Mouse (Mus musculus) mouse embryonic stem cell (cell line): ENCODE measurements around the gene Olfr522.

Source experiments
- in situ Hi-C, 2 experiments: fragments of 300-500 bp; cut with MboI; formaldehyde crosslinking; loops; 1 replicate in 1 of 2; 3 replicates in 1 of 2; pipeline ENCODE4 v1.14.3; 2019 to 2020; ENCODE audit warnings: low sequenced_read_pairs in 2 of 2, low pct_unique_long_range_greater_than_20kb in 1 of 2, mixed read lengths in 1 of 2; ENCODE audit not compliant: unreplicated experiment in 1 of 2

Olfr522 gene

DNA sequence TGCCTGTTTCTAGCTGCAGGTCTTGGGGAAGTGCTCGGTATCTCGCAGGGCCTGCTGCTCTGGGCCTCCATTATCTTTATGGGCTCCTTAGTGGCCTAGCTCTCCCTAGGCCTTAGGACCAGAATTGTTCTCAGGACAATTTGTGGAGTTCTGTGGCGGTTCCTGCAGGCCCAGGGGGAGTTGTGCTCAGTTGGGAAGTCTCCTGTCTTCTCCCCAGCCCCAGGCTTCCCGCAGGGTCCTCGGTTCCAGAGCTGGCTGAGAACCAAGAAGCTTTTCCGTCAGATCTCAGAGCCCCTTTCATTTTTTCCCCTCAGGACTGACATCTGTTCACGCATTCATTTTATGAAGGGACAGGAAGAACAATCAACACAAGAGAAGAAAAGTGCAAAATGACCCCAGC is at the start of gene Olfr522:
Olfr522 (minus strand) TSS at position 101 of the 400 bp plus-strand sequence.
- in situ Hi-C loops = no loop called here

DNA sequence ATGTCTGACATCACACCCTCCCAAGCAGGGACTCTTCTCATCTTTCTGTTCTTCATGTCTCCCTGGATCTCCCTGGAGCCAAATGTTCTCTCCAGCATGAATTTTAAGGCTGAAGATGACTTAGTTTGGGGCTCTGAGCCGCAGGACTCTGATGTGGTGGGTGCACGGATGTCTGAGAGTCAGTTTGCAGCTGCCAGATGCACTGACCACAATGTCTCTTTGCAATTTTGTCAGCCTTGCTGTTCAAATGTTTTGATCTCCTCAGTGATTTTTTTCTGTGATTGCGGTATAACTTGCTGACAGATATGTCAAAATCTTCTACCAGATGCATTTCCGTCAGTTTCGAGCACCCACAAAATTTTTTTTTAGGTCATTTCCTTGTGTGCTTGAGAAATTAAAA is 49.3 kb upstream of the Olfr522 start:
- in situ Hi-C loops = no loop called here

DNA sequence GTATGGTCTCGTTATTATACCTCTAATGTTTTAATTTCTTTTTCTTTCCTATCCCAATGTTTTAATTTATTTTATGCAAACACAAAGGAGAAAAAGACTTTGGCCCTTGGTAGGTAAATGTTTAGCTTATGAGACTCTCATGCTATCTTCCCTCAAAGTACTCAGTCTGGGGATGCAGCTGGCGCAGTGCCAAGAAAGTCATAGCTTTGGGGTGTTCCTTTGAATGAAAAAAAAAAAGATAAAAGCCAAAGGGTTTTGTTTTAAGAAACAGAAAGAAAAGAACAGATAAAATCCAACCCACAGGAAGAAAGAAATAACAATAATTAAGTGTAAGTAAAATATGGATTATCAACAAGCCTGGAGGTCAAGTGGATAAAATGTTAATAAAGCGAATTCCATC is 44.1 kb upstream of the Olfr522 start:
- in situ Hi-C loops = no loop called here

DNA sequence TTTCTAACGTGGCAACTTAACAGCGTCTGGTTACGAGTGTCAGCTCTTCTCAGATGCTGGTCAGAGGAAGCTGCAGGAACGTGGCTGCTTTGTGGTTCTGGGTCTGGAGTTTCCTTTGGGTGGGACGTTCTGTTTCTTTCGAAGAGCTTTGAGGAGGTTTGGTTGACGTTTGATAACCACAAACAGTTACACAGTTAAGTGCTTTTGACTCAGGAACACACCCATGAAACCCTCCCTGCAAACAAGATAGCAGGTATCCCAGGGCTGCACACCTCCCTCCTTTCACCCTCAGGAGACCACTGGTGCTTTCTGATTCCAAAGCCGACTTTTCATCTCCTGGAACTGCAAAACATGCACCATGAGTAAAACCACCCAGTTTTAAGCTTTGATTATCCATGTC is 43.6 kb upstream of the Olfr522 start:
- in situ Hi-C loops = no loop called here

DNA sequence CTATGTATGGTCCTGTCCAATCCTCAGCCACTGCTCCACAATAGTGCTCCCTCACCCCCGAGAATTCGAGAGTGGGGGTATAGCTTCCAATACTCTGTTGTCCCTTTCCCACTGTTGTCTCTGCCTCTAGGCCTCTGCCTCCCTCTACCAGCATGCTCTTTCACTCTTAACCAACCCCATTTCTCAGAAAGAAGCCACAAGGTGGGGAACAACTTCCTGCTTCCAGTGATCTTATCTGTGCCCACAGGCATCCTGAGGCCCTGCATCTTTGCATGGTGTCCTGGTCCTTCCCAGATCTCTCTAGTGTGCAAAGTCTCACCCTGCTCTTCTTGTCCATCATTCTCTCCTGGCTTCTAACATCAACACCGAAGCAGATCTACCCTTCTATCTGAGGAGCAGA is 42.3 kb upstream of the Olfr522 start:
- in situ Hi-C loops = no loop called here

DNA sequence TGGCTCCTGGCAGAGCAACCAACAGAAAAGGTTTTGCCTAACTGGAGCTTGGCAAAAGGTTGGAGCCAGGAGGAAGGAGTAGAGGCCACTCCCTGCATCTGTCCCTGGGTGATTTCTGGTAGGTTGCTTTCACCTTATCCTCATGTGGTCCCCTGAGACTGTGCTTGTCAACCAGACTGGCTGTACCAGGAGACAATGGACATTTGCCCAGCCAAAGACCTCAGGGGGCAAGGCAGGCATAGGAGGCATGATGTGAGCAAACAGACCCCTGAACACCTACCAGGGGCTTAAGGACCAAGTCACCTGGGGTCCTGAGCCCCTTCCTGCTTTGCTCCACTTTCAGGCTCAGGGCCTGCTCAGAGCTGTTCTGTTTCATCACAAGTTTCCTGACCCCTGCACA is 41.3 kb upstream of the Olfr522 start, which contains the start of gene Olfr524:
Olfr524 (minus strand) TSS at position 101 of the 400 bp plus-strand sequence.
- in situ Hi-C loops = no loop called here

DNA sequence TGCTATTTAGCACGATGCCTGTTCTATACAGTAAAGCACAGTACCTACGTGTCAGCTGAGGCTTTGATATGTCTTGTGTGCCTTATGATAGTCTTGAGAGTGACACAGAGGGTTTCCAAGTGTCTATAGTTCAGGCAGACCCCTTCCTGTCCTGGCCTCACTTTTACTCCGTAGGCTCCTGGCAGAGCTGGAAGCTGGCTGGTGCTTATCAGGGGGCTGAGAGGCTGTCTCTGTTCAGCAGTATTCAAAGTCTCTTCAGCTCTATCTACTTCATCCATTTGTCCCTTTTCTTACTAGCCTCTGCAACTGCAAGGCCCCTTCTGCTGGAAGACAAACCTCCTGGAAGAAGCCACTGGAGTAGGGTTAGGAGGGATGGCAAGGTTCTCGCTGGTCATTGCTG is 36.5 kb upstream of the Olfr522 start:
- in situ Hi-C loops = no loop called here

DNA sequence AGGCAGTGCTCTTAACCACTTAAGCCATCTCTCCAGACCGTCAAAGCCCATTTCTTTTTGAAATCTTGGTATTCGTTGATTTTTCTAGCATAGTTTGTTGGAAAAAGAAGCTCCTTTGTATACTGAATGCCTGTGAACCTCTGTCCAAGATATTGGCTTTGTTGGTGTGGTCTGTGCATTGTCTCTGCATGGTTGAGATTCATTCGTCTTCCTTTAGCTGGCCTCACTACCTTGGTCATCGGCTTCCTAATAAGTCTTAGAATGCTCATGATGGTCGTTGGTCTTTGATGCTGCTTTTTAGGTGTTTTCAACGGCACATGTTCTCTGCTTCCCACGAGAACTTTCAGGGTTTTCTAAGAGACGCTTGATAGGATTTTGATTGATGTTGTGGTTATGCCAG is 31.4 kb upstream of the Olfr522 start:
- in situ Hi-C loops = loop anchor here in 1 of 2 experiments (10.0 kb wide), 1 partner anchor 599 kb away; no protein-coding TSS in a partner anchor

DNA sequence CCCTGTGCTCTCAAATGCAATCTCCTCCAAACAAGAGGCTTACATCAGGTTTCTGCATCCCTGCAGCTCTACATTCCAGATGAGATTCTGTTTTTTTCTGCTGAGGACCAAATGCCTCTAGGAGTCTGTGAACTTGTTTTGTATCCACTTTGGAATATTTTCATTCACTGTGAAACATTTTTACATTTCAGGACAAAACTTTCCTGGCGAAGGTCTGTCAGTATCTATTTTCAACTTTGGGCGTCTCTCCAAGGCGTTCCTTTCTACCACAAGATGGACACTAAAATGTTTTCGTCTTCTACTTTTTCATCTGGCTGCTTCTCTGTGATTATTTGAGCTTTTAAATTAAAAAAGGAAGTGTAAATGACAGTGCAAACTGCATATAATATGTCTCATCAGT is 29.5 kb upstream of the Olfr522 start:
- in situ Hi-C loops = loop anchor here in 1 of 2 experiments (10.0 kb wide), 1 partner anchor 601 kb away; no protein-coding TSS in a partner anchor

DNA sequence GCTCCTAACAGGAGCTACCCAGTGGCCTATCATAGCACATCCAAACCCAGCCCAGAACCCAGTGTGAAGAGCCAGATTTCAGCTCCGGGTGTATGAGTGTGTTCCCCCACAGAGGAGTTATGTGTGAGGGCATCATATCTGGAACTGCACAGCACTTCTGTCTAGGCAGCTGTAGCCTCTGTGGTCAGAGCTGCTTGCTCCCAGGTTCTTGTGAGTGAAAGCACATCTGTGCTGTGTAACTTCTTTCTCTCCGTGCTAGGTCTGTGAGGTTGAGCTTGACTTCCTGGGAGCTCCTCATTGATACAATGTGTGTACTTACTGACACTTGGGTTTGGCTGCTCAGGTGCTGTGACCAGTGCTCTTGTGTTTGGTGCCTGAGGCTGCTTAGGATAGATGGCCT is 28.3 kb upstream of the Olfr522 start:
- in situ Hi-C loops = loop anchor here in 1 of 2 experiments (10.0 kb wide), 1 partner anchor 602 kb away; no protein-coding TSS in a partner anchor

DNA sequence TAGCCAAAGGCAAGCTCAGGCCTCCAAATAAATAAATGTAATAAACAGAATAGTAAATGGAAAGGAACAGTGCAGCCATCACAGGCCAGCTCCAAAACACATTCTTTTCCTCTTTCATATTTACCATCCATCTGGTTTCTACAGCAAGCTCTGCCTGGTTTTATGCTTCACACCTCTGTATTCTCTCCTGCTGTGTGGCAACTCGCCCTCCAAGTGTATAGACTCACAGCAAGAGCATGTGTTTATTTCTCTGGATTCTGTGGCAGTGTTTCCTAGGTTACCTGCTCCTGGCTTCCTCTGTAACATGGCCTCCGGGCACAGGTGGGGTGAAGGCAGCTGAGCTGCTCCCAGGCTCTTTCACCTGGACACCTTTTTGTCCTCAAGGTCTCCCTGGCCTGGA is 27.9 kb upstream of the Olfr522 start:
- in situ Hi-C loops = loop anchor here in 1 of 2 experiments (10.0 kb wide), 1 partner anchor 602 kb away; no protein-coding TSS in a partner anchor

DNA sequence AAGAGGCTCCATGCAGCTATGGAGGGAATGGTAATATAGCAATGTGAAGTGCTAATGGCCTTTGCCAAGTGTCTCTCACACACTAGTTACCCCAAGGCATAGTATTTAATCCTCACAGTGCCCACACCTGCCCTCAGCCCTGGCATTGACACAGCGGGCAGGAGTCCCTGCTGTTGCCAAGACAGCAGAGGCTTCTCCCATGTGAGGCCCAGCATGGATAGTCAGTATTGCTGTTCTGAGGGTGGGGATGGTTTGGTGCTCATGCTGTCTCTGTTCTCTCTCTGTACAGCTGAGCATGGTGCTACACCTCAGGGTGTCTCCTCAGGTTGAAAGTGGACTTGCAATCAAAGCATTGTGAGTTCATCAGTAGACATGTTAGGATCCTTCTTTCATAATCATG is 25.9 kb upstream of the Olfr522 start:
- in situ Hi-C loops = loop anchor here in 1 of 2 experiments (10.0 kb wide), 1 partner anchor 604 kb away; no protein-coding TSS in a partner anchor

DNA sequence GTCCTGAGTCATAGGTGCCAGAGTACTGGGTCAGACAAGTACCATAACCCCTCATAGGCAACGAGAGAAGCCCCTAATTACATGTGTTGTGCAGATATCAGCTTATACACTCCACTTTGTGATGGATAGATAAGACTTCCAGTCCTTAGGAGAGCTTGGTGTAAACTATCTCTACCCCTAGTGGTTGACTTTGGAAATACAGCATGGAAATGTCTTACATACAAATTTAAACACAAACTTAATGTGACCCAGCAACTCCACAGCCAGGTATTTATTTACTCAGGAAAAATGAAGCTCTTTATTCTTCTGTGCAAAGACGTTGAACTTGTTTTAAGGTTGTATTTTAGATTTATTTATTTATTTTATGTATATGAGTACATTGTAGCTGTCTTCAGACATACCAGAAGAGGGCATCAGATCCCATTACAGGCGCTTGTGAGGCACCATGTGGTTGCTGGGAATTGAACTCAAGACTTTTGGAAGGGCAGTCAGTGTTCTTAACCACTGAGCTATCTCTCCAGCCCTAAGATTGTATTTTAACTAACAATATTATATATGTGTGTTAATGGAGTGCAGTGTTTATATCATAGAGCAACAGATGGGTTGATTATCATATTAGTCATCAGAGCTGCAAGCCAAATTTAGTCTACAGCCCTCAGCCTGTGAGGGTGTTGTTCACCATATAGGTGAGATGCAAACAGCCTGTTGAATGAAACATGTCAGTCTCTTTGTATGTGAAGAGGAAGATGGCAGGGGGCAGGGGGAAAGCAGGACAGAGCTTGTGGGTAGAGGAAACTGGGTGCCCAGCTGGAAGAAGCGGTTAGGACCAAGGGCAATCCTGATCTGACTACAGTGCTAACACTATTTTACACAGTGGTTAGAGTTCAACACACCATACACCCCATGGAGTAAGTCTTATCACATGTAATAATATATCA is 24.1 kb upstream of the Olfr522 start:
- in situ Hi-C loops = no loop called here

DNA sequence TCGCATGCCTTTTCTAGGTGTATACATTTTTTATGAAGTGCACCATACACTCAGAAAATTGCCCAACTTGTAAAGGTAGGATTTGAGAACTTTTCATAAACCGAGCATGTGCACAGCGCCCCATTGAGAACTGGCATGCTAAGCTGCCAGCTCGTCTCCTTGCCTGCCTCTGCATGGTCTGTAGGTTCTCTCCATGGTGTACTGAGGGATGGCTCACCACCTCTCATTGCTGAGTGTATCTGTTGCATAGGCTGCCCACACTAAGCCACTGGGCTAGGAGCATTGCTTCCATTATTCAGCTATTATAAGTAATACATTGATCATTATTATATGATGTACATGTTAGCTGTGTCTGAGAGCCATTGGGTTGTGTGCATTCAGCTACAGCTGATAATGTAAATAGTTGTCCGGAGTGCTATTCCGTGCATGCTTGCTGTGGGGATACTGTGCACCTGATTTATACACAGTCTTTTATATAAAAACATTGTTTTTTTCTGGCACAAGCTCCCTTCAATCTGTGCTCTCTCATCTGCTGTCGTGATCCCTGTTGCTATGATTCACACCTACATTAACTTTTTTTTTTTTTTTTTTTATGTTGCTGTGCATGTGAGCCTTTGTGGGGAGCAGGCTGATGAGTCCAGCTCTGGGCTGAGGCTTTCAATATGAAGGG is 23.3 kb upstream of the Olfr522 start:
- in situ Hi-C loops = no loop called here

DNA sequence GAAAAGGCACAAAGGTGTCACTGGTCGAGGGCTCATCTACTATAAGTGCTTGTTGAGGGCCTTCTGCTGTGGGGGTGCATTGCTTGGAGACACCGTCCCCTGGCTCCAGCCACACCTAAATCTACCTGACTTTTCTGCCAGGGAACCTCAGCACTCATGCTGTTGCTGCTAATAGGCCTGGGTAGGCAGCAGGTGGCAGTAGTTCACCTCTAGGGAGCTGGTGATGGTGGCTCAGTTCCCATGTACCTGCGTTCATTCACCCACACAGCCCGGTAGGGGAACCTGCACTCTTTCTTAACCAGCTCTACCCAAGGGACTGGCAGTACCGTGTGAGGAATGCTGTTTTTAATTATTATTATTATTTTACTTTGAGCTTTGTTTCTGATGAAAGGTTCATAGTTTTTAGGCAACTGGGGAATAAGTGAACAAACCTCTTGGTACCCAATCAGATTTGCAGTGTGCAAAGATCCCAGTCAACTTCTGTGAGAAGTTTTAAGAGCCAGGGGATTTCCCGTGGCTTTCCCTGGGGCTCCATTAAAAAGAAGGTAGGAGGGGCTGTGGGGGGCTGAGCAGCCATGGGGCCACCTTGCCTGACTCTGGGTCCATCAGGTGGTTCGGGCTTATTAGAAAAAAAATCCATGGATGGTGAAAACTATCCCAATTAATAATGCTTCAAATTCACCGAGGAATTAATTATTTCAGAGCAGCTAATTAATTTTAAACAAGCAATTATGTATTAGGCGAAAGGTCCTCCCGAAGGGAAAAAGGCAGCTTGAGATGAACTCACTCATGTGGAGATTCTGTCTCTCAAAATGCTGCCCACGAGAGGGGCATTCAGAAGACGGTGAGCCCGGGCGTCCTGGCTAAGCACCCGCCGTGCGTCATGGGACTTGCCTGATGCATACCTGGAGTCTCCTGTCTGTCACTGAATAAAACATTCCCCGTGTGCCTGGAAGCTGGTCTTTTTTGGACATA is 22.4 kb upstream of the Olfr522 start:
- in situ Hi-C loops = no loop called here

DNA sequence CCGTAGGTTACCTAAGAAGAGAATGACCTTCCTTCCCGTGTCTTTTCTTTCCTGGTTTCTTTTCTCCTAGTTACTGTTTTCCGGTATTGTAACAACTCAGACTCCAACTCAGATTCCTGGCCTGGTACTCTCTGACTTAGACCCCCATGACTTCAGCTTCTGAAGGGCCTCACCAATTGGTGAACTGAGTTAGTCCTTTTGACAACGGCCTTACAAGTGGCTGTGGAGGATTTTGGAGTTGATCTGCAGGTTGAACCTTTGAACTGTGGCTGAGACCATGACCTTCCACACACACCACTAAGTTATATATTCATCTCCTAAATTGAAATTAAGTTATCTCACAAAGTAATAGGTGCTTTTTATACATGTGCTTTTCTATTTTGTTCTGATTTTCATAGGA is 19.6 kb upstream of the Olfr522 start:
- in situ Hi-C loops = no loop called here

DNA sequence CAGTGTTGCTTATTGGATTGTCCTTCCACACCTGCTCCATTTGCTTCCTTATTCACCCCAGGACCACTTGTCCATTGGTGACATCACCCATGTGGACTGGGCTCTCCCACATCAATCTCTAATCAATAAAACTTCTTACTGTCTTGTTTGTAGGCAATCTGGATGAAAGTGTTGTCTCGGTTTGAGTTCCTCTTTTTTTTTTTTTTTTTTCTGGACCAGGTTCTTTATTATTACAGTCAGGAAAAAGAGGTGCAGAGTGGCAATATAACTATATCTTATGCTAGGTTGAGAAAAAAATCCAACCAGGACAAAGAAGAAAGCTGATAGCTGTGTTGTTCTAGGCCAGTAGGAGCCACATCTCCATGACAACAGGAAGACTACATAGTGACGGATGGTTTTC is 16.1 kb upstream of the Olfr522 start:
- in situ Hi-C loops = no loop called here

DNA sequence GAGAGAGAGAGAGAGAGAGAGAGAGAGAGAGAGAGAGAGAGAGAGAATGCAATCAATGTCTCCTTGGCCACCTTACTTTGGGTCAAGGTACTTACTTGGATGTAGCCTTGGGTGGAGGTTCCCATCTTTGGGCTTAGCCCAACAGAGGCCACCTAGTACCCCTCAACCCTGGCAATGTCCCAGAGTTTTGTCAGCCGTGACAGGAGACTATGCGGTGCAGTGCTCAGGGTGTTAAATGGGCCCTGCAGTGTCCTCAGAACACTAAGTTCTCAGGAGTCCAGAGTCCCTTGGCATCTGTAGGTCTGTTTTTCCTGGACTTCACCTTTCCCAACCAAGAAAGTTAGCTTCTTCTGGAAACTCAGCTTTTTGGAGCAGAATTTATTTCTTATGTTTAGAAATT is 14.6 kb upstream of the Olfr522 start:
- in situ Hi-C loops = no loop called here
